Mouse (Mus musculus) megakaryocyte, embryonic 14.5 days (primary cell): ENCODE results near the gene Cdk6.

Experiments used
- FLI1 ChIP-seq: IDR thresholded peaks from 2 replicates; pipeline ENCODE4 v1.6.1; 2012; ENCODE audit warnings: low read length, inconsistent platforms, mixed read lengths
- GATA1 ChIP-seq: IDR thresholded peaks from 3 replicates; pipeline ENCODE4 v1.6.1; 2012; ENCODE audit warnings: mixed read lengths, low read length, inconsistent platforms, borderline replicate concordance

DNA sequence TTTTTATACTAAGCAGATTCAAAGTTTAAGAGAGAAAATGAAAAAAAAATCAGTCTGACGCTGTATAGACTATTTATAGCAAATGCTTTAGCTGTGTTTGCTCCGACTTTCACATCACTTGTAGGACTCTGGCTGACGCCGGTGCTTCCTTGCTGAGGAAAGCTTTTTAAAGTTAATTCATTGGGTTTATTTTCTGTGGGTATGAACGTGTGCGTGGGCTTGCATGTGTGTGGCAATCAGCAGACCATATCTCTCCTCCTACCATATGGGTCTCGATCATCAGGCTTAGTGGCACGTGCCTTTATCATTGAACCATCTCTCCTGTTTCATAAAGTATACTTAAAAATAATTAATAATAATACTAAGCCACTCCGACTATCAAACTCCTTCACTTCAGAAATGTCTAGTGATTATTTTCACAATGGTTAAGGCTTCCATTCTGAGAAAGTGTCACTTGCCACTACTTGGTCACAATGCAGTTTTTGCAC lies 162.6 kb downstream of the Cdk6 start:
- no peak for TF ChIP-seq GATA1
- no peak for TF ChIP-seq FLI1
